Mouse (Mus musculus) monocyte, adult 5-6 weeks (primary cell): Measurements from ENCODE around the gene Ski. TPM values are rescaled to one million over a fixed set of nuclear protein-coding genes. Genes with fewer than 3 reads are reported as not detected.

Experiments
- ATAC-seq: fragments of 153-309, 156-312 bp; replicated peaks from 2 replicates; pipeline ENCODE4 v1.8.0; 2017; ENCODE audit warnings: mild to moderate bottlenecking; ENCODE audit not compliant: low TSS enrichment, insufficient number of reproducible peaks, severe bottlenecking, poor library complexity, low FRiP score
- total RNA-seq: library from RNA; stranded (forward); fragments of 200-1000, 200-491, 200-594 nt; gene quantifications from 3 replicates; pipeline ENCODE4 v1.2.3, GENCODE M21; 2017

Ski gene
- total RNA-seq, 1 experiment from 2014 or later = 13.5 TPM

GRCm38 (mm10) chr4:155143871-155144502 is 78.4 kb downstream of the Ski start:
- no peak for ATAC-seq

DNA sequence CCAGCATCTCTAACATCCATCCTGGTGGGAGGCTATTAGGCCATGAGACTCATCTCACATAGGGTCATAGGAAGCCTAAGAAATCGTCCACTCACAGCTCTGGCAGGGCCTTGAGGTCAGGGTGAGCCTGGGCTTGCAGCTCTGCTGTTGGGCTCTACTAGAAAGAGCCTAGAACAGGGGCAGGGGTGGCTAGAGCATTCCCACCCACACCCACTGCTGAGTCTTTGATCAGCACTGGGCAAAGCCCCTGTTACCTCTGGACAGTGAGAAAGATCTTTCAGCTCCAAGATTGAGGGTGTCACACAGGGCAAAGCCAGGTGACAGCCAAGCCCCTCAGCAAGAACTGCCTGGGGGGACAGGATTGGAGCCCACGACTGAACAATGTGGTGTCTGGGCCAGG is 79.0 kb downstream of the Ski start:
- ATAC-seq = no peak

DNA sequence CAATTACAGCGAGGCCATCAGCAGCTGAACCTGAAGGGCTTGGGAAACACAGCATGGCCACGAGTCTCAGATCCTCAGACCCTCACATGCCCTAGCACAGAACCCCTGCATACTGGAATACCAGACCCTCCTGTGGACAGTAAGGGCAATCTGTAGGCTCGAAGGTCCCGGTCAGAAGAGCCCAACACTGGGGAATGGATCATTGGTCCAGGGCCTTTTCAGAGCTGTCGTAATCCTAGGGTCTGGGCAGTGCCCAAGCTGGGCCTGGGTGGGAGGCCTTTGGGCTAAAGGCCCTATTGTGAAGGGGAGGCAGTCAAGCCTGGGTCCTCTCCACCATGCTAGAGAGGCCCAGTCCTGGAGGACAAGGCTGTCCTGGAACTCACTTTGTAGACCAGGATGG is 79.6 kb downstream of the Ski start:
- ATAC-seq = no peak

DNA sequence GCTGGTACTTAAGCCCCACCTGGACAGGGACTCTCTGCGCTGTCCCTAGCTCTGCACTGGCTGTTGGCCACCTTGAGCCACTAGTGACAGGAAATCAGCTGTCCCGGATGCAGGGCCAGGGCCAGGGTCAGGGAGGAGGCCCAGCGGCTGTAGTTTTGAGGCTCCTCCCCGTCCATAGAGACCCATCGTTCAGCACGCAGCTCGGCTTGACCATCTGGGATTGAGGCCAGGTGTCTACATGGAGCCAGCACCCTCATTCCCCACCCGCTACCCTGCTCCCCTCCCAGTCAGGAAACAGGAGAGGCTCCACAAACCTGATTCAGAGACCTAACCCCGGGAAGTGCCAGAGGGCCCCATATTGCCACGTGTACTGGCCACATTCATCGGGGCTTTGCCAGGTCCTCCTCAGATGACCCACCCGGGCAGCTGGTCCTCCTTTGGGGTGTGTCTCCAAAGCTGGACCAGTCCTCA is 81.6 kb downstream of the Ski start:
- no peak for ATAC-seq

- no peak for ATAC-seq
Measured at GRCm38 (mm10) chr4:155140150-155140549, 82.2 kb downstream of the Ski start.

DNA sequence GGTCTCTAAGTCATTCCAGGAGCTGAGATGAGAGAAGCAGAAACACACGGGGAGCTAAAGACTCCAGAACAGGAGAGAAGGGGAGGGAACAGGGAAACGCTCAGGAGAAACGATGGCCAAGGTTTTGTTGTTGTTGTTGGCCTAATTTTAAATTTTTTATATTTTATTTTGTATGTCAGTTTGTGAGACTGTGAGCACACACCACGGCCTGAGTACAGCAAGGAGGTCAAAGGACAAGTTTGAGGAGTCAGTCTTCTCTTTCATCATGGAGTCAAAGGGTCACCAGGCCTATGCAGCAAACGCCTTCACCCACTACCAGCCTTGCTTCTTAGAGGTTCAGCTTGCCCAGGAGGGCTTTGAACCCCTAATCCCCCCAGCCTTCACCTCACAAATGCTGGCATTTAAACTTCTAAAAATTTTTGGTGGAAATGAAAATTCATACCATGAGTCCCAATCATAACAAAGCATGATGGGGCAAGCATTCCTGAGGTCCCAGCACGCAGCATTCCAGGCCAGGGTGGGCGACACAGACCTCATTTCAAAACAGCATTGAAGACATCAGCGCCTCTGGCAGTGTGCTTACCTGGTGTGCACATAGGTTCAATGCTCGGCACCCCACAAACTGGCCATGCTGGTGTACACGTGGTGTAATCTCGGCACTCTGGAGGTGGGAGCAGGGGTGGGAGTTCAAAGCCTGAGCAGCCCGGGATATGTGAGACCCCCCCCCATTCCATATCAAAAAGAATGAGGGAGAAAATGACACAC is 82.9 kb downstream of the Ski start:
- ATAC-seq = no peak

GRCm38 (mm10) chr4:155138451-155138850 is 83.9 kb downstream of the Ski start:
- no peak for ATAC-seq

DNA sequence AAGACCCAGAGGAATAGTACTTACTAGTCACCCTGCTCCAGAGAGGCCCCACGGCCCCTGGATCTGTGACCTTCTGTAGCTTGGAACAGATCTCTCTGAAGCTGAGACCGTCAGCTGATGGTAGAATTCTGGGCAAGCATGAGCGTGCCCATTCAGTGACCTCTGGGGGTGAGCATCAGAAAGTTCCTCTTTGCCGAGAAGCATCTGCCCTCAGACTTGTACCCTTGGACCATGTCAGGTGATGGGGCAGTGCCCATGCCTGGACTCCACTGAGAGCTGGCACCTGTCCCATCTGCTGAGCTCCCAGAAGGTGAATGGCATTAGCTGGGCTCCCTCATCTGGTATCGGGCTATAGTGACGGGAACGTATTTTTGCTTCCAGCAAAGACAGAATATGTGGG is 84.5 kb downstream of the Ski start:
- ATAC-seq = no peak

GRCm38 (mm10) chr4:155135909-155136585 is 86.3 kb downstream of the Ski start:
- ATAC-seq = no peak

- ATAC-seq = no peak
Measured at GRCm38 (mm10) chr4:155134686-155135172, 87.7 kb downstream of the Ski start.

DNA sequence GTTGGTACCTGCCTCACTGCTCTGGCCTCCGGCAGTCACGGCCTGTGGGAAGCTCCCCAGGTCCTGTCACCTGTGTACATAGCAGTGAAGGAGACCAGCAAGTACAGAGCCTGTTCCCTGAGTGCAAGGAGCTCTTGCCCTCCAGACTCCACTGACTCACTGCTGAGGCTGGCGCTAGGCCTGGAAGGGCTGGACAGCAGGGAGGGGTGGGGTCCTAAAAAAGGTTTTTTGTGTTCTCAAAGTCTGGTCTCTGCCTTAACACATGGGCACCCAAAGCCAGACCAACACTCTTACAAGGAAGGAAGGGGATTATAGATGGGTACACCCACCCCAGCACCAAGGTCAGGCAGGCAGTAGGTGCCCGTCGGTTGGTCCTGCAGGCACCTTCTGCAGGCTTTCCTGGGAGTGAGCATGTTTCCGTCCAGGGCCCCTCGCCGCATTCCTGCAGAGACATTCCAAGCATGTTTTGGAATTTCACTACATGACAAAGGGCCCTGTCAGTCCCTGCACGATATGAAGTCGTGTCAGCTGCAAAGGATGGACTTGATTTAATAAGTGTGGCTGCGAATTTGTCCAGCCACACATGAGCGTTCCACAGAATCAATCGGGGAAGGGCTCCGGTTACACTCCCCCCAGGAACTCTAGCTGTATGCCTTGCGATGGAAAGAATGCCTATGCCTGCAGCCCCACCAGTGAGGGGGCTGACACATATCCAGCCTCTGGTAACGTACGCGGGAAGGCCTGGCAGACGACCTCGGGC is 88.6 kb downstream of the Ski start:
- no peak for ATAC-seq

DNA sequence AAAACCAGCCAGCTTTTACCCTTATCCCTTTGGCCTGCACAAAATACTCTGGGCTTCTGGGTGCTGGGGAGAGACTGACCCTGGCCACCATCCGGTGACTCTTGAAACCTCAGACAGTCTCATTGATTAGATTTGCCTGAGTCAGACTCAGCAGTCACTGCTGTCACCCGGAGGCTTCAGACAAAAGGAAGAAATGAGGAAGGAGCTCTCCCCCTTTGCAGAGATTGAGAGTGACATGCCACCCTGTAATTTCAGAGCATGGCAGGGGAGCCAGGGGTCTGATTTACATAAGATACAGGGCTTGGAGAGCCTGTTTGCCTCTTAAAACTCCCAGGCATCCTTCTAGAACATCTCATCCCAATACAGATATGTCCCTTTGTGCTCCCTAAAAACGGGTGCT is 89.2 kb downstream of the Ski start:
- no peak for ATAC-seq

DNA sequence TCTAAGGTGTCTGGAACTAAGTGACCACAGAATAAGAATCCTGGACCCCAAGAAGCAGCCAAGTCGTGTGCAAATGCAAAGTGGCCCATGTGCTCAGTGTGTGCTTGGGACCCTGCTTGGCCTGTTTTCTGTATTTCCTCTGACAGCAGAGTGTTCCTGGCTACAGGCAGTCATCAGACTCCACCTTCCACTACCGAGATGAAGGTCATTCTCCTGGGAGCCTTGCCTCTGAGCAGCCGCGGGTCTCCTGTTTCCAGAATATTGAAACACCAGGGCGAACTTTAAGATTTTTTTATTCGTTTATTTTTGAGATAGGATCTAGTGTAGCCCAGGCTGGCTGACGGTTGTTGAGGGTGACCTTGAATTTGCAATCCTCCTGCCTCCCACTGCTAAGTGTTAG is 91.8 kb downstream of the Ski start:
- no peak for ATAC-seq

DNA sequence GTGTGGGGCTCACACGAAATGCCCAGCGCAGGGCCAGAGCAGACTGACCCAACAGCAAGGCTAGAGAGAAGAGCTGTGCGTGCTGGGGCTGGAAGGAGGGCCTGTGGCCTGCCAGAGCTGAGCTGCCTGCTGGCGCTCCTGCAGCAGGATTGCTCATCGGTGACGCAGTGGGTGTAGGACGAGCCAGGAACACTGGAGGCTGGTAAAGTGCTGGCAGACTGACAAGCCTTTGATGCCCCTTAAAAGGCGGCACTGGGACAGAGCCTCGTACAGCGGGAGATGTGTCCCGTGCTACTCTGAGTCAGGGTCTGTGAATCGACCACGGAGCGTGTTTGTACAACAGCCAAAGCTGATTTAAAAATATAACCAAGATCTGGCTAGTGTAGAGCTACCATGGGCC is 92.4 kb downstream of the Ski start:
- ATAC-seq = no peak

DNA sequence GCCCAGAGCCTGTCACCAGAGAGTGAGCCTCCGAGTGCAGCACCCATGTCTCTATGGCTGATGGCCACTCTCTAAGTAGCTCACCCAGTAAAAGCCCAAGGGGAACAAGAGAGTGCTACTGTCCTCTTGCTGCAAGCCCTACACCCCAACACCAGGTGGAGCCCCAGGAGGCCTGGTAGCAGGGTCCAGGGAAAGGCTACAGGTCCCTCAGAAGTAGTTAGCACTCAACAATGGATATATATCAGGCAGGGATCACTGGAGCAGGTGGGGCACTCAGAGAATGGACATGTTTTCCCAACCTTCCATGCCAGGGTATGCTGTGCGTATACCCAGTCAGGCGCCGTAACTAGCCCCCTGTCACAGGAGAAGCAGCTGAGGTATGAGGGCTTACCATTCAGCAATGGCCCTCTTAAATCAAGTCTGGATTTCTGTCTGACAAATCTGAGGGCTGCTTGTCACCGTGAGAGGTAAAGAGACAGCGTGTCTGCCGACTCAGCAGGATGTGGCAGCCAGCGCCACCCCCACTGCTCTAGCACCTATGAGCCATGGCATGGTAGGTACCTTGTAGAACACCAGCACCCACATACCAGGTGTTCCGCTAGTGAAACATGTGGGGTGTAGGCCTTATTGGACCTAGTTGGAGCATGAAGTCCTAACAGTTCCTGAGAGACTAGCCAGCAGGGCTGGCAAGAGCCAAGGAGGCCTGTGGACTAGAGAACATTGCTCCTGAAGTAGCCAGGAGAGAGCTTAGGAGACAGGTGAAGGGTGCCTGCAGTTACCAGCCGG is 93.1 kb downstream of the Ski start:
- 0 out of 2 replicates have a peak, but pooled peaks have one; percentile 28 for ATAC-seq

GRCm38 (mm10) chr4:155128411-155128810 is 94.0 kb downstream of the Ski start:
- ATAC-seq = no peak

- no peak for ATAC-seq
Measured at GRCm38 (mm10) chr4:155126602-155127372, 95.6 kb downstream of the Ski start.

DNA sequence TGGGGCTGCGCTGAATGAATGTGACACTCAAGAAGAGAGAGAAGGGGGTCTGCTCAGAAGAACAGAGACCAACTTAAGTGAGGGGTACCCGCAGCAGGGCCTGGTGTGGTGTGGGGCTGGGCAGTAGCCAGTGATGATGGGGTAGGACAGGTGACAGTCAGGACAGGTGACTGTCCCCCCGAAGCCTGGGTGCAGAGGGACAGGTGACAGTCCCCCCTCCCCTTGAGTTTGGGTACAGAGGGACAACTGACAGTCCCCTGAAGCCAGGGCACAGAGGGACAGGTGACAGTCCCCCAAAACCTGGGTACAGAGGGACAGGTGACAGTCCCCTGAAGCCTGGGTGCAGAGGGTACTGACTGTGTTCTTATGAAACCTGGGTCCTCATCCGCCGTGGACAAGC is 96.2 kb downstream of the Ski start:
- no peak for ATAC-seq
